Comparison of ENCODE assay signal across 20 mouse cellular contexts in the genomic region with DNA sequence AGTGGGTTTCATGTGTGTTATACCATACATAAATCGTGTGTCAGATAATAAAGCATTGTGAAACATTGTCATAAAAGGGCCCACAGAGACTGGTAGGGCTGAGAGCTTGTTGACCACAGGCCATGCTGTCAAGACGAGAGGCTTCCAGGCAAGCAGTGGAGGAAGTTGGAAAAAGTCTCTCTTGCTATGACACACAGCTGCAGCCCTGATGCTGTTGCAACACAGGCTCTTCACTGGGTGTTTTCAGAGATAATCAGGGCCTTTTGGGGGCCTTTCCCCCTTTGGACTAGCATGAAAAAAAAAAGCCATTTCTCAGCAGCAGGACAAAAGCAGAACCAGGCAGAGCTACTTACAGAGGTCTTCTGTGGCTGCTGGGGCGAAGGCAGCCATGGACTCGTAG. TPM values are rescaled to one million over a fixed set of nuclear protein-coding genes. Genes with fewer than 3 reads are reported as not detected.
A peak's percentile ranks its signal among the peaks of the same experiment; 100 is the strongest.
DNase-seq lines count a peak whose midpoint lies in the region; ATAC-seq and TF ChIP-seq lines count a peak whose summit lies in the region.
"Had no signal": no experiment of that assay in that cellular context is flagged by ENCODE, and none has a peak within 500 bp of the region (broad histone marks: within the 10 kb centered on the region; RNA-seq: fewer than 3 reads in every experiment).

No protein-coding gene starts in this region.

- peaks cover 3% of the 10 kb centered on the region for H3K4me1 ChIP-seq in bone marrow, adult 2 months (ENCODE audit: control insufficient read depth, insufficient read depth, low read length)
- H3K4me1 ChIP-seq in liver, embryonic 12.5 days = no peaks in the 10 kb centered on the region; the same call in 1 of the 2 replicates
- H3K4me1 ChIP-seq in forebrain, embryonic 15.5 days = peaks cover 4% of the 10 kb centered on the region
- H3K4me1 ChIP-seq: heart, embryonic 13.5 days; limb, embryonic 13.5 days had no signal

- H3K27ac ChIP-seq in bone marrow, adult 2 months (ENCODE audit: control insufficient read depth, insufficient read depth, low read depth, low read length, poor library complexity) = peak overlapping the region; percentile 37
- H3K27ac ChIP-seq in liver, embryonic 12.5 days = peak overlapping the region; percentile 2; the same call in 1 of the 2 replicates
- H3K27ac ChIP-seq in forebrain, embryonic 15.5 days (replicated peaks) = no peak overlapping the region
- H3K27ac ChIP-seq: heart, embryonic 13.5 days; hindbrain, embryonic 13.5 days; left cerebral cortex, adult 2 months; limb, embryonic 13.5 days had no signal

- no peaks in the 10 kb centered on the region for H3K27me3 ChIP-seq in liver, embryonic 12.5 days (replicated peaks)
- no peaks in the 10 kb centered on the region for H3K27me3 ChIP-seq in forebrain, embryonic 15.5 days
- H3K27me3 ChIP-seq: hindbrain, embryonic 13.5 days had no signal

- TF ChIP-seq CTCF in bone marrow, adult 2 months (IDR thresholded peaks at IDR 0.05; ENCODE audit: control insufficient read depth, insufficient read depth, low read length) = no peak

- H3K4me3 ChIP-seq in bone marrow, adult 2 months (replicated peaks; ENCODE audit: control insufficient read depth, low read depth, low read length) = no peak overlapping the region
- no peak overlapping the region for H3K4me3 ChIP-seq in liver, embryonic 12.5 days
- H3K4me3 ChIP-seq in forebrain, embryonic 15.5 days = no peak overlapping the region
- H3K4me3 ChIP-seq: heart, embryonic 13.5 days; hindbrain, embryonic 13.5 days; left cerebral cortex, adult 2 months; limb, embryonic 13.5 days had no signal

- peak; percentile 18 to 21 for DNase-seq in lung, adult 18-20 months
- DNase-seq in lung, postnatal 14 days = no peak
- peak; percentile 73 to 74 for DNase-seq in monocyte, adult 2 months (ENCODE audit: low read depth in 1 of 2, low spot score in 2 of 2)
- no peak for DNase-seq in urinary bladder, postnatal 36 days (ENCODE audit: low spot score in 2 of 2)
- DNase-seq in frontal cortex, postnatal 14 days (ENCODE audit: low spot score in 2 of 2) = no peak
- DNase-seq: adrenal gland, postnatal 36 days; cerebellum, adult 8-10 months; gastrocnemius, postnatal 10 days; kidney, adult 18-20 months; kidney, postnatal 4 days; right cerebral cortex, postnatal 14 days; thymus, postnatal 14 days had no signal

- H3K4me2 ChIP-seq in liver, embryonic 12.5 days = no peak overlapping the region
- no peak overlapping the region for H3K4me2 ChIP-seq in forebrain, embryonic 15.5 days (replicated peaks)
- H3K4me2 ChIP-seq: heart, embryonic 13.5 days; hindbrain, embryonic 13.5 days; limb, embryonic 13.5 days had no signal

- no peak for ATAC-seq in liver, embryonic 12.5 days
- no peak for ATAC-seq in forebrain, embryonic 15.5 days (replicated peaks)
- ATAC-seq: forebrain, embryonic 16.5 days had no signal

- 11% methylated on average over 4 of the region's 4 CpGs for whole genome bisulfite sequencing in bone marrow, adult 2 months
- 34% methylated on average over 4 of the region's 4 CpGs for WGBS in liver, embryonic 12.5 days (ENCODE audit: insufficient replicate concordance)
- 87% methylated on average over 4 of the region's 4 CpGs for WGBS in forebrain, embryonic 15.5 days

- H3K9ac ChIP-seq in liver, embryonic 12.5 days = no peak overlapping the region
- H3K9ac ChIP-seq in forebrain, embryonic 15.5 days (replicated peaks) = no peak overlapping the region
- H3K9ac ChIP-seq: heart, embryonic 13.5 days; hindbrain, embryonic 13.5 days; limb, embryonic 13.5 days had no signal

- no peak for TF ChIP-seq POLR2A in bone marrow, adult 2 months (IDR thresholded peaks at IDR 0.05; ENCODE audit: borderline replicate concordance, control insufficient read depth, low read depth, low read length)

- H3K36me3 ChIP-seq in liver, embryonic 12.5 days = no peaks in the 10 kb centered on the region
- H3K36me3 ChIP-seq in forebrain, embryonic 15.5 days = no peaks in the 10 kb centered on the region
- H3K36me3 ChIP-seq: heart, embryonic 13.5 days; hindbrain, embryonic 13.5 days; limb, embryonic 13.5 days had no signal

- H3K9me3 ChIP-seq in liver, embryonic 12.5 days (replicated peaks) = no peaks in the 10 kb centered on the region
- H3K9me3 ChIP-seq in forebrain, embryonic 15.5 days = no peaks in the 10 kb centered on the region
- H3K9me3 ChIP-seq: heart, embryonic 13.5 days; hindbrain, embryonic 13.5 days; limb, embryonic 13.5 days had no signal

RNA-seq across cellular contexts. Expression of a gene that starts 57.4 kb away (rescaled TPM):
- 19.7 and 38.0 TPM in 2 replicates for polyA plus RNA-seq in bone marrow, adult 2 months (2011; ENCODE audit: insufficient read depth, insufficient read length, low replicate concordance, missing spikeins)
- polyA plus RNA-seq in liver, embryonic 12.5 days (2016; fragmentation: Nextera tagmentation; extraction: Ambion mirVana) = 93.0 and 98.7 TPM in 2 replicates
- 92.2 and 96.3 TPM in 2 replicates for polyA plus RNA-seq in forebrain, embryonic 15.5 days (2015; fragmentation: Nextera tagmentation; extraction: Ambion mirVana)

Comparison
In these comparisons a context has a peak if more than half of its experiments do, and no peak if none do; other contexts are left out.
1. DNase-seq: peak in lung, adult 18-20 months (2 of 2) and monocyte, adult 2 months (2 of 2); none in lung, postnatal 14 days (single experiment), urinary bladder, postnatal 36 days (0 of 2) and frontal cortex, postnatal 14 days (0 of 2).